Mouse (Mus musculus): Measurements from ENCODE around the gene Cox6a2.

GRCm38 (mm10) chr7:128238991-128239390, 32.8 kb upstream of the Cox6a2 start:
- TF ChIP-seq GATA1 (IDR thresholded peaks at IDR 0.05; ENCODE audit: low read length) (no peak), TAL1 (IDR thresholded peaks at IDR 0.05; ENCODE audit: low read length) (no peak)

All from erythroblast, embryonic 14.5 days (primary cell).